Mouse (Mus musculus) layer of hippocampus, adult 9-11 months (tissue): ENCODE measurements around the gene Fcrla.
A peak's percentile ranks its signal among the peaks of the same experiment; 100 is the strongest.

ENCODE experiments used
- DNase-seq: peaks from one replicate; pipeline ENCODE4 v3.0.0; 2022

Fcrla gene

GRCm38 (mm10) chr1:170884978-170885561 lies 42.3 kb downstream of the Fcrla start, which contains the start of the genes Gm26620 and Dusp12:
Gene Gm26620 (plus strand): TSS chr1:170885065.
Gene Dusp12 (minus strand): TSS chr1:170885540.
- peak; percentile 93 for DNase-seq

GRCm38 (mm10) chr1:170884390-170884789 lies 43.0 kb downstream of the Fcrla start:
- no peak for DNase-seq

GRCm38 (mm10) chr1:170882915-170883485 lies 44.4 kb downstream of the Fcrla start:
- DNase-seq: no peak

- DNase-seq: no peak
Observed at GRCm38 (mm10) chr1:170876906-170877305, 50.5 kb downstream of the Fcrla start.

- no peak for DNase-seq
Observed at GRCm38 (mm10) chr1:170875676-170876075, 51.7 kb downstream of the Fcrla start.

- no peak for DNase-seq
Observed at GRCm38 (mm10) chr1:170871961-170872360, 55.4 kb downstream of the Fcrla start.

- no peak for DNase-seq
Observed at GRCm38 (mm10) chr1:170871402-170871801, 56.0 kb downstream of the Fcrla start.

GRCm38 (mm10) chr1:170868905-170869283 lies 58.5 kb downstream of the Fcrla start:
- DNase-seq: no peak

- peak; percentile 77 for DNase-seq
Observed at GRCm38 (mm10) chr1:170868107-170868904, 59.1 kb downstream of the Fcrla start.

GRCm38 (mm10) chr1:170867691-170868105 lies 59.7 kb downstream of the Fcrla start, which contains the start of gene Atf6:
Gene Atf6 (minus strand): TSS chr1:170867771.
- peak; percentile 93 for DNase-seq
